Mouse (Mus musculus) urinary bladder, adult 18-20 months (tissue): Measurements from ENCODE around the gene Myo1h.

Source experiments
- DNase-seq, 2 experiments: peaks; one replicate each; pipeline ENCODE4 v3.0.0; 2022; ENCODE audit warnings: low spot score in 2 of 2, mixed read lengths in 2 of 2

Gene Myo1h

DNA sequence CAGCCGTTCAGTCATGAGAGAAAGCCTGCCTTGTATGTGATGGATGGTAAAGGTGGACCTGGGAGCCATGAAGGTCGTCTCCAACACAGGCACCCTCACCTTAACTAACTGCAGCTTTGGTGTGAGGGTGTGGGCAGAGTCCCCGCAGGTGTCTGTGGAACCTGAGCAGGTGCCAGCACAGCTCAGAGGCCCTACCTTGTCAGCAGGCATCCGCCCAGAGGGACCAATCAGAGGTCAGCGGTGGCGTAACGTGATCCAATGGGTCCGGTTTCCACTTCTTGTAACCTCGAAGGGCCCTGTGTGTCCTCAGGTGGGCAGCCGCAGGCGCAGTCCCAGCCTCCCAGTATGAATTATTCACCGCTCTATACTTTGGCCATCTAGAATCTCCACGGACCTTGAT, at the start of gene Myo1h:
Myo1h (plus strand) TSS at position 293 of the 400 bp plus-strand sequence.
- no peak for DNase-seq

DNA sequence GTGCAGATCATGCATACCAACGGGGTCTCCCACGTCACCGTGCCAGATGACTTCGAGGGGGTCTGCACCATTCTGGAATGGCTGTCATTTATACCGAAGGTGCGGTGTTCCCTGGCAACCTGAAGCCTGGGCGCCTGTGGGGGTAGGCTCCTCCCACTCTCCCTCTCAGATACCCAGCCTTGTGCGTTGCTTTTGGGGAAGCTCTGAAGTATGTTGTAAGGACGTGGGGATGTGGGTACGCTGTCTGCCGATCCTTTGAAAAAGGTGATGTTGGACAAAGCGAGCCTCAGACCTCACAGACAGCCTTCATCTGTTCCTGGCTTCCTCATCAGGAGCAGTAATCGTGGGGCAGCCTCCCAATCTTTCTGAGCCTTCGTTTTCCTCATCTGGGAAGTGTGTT, 49.2 kb upstream of the Myo1h start:
- no peak for DNase-seq

DNA sequence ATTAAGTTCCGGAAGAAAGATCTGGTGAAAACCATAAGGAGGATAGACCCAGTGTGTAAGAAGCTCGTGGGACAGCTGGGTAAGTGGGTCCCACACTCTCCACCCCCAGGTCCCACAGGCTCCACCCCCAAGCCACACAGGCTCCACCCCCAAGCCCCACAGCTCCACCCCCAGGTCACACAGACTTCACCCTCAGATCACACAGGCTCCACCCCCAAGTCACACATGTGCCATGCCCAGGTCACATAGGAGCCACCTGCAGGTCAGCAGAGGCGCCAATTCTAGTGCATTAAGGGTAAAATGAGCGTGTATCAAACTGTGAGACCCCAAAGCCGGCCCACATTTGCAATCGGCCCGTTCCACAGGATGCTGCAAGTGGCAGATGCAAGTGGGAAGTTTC, 42.5 kb upstream of the Myo1h start:
- DNase-seq: no peak

DNA sequence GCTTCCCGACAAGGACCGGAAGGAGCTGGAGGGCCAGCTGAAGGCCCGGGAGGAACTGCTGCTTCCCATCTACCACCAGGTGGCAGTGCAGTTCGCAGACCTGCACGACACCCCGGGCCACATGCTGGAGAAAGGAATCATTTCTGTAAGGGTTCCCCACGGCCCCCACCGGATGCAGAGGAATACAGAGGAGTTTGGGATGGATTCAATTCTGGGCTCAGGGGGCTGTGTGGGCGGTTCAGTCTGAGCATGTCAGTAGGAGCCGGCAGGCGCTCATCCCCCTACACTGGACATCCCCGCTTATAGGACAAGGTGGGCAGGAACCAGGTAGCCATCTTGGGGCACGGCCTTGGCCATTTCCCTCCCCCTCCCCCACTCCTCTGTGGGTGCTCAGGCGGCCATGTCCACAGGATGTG, 40.8 kb upstream of the Myo1h start:
- DNase-seq: peak; percentile 18 to 52

DNA sequence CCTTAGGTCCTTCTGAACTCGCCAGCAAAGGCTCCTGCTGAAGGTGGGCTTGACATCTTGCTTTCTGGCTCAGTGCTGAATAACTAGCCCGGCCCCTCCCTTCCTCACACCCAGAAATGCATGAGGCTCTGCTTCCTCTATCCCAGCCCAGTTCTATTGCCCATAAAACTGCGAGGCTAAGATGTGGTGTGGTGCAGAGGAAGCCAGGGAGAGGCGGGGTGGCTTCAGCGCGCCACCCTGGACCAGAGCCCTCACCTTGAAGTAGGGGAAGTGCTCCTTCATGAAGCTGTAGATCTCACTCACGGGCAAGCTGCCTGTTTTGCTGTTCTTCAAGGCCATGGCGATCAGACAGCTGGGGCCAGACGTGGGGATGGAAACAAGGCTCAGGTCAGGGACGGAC, 29.5 kb upstream of the Myo1h start:
- DNase-seq: no peak

DNA sequence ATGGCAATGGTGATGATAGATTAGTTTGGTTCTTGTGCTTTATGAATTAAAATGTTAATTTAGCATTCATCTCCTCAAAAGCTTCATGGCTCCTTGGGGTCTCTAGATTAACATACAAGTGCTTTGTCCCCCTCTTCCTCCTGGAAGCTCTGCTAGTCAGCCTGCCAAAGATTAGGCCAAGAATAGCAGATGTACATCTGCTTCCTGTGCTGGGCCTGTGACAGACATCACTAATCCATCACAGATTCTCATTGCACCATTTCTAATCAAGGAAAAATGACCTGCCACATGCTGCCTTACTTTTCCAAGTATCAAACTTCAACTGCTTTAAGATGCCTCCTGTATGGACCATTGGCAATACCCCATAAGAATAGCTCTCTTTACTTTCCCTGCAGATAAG, 27.5 kb upstream of the Myo1h start:
- DNase-seq: no peak

DNA sequence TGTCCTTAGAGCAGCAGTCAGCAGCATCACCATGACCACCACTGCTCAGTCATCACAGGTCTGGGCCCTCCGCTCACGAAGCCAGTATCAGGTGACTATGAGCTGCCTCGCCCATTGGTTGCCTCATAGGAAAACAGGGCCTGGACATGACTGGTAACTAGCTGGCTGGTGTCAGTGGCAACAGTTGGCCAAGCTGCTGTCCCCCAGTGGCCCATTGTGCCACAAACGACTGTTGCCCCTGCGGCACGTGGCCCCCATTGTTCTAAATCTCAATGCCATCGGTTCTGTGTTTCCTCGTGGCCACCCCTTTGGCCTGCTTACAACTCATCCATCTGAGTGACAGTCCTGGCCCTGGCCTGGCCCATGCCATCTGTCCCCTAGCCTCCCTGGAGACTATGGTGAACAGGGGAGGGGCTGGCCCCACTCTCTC, 24.9 kb upstream of the Myo1h start:
- DNase-seq: no peak

DNA sequence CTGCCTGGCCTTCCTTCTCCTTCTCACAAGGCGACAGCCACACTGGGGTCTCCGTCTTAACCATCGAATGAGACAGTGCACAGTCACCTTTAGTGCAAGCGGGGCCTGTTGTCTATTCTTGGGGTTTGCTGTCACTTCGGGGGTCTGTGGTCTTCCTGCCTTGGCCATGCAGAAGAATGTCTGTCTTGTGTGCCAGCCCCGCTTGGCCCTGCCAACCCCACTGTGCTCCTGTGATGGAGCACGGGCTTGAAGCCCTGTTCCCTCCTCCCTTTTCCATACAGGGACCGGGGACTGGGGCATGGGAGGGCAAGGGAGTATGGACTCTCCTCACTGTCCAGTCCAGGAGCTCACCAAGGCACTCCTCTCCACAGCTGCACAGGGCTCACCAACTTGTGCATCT, 24.2 kb upstream of the Myo1h start:
- no peak for DNase-seq

DNA sequence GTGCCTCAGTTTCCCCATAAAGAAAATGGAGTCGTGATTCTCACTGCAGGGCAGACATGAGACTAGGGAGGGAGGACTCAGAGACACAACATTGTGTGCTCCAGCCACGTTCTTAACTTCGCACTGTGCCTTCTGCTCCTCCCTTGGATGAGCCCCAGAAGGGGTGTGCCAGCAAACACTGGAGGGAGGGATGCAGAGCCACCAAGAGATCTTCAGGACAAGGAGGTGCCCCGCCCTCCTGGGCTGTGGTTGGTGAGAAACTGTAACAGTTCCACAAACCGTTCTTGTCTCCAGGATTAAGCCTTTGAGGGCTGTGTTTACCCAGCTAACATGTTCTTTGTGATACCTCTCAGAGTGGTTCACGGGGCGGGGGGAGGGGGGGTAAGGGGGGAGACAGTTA, 20.3 kb upstream of the Myo1h start:
- peak in 1 of 2 experiments; percentile 18 for DNase-seq

DNA sequence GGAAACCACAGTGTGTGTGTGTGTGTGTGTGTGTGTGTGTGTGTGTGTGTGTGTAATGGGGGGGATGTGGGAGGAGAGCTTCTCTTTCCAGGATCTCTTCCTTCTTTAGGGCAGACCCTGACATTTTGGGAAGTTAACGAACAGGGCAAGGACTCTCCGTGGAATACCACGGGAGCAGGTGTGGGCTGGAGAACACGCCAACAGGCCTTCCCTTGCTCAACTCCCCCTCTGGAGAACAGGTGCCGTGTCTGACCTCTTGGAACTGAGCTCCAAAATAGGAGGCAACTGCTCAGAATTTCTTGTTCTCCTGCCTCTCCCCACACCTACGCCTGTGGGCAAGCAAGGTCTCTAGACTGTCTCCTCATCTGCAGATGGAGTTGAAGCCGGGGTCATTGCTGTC, 19.5 kb upstream of the Myo1h start:
- DNase-seq: no peak

DNA sequence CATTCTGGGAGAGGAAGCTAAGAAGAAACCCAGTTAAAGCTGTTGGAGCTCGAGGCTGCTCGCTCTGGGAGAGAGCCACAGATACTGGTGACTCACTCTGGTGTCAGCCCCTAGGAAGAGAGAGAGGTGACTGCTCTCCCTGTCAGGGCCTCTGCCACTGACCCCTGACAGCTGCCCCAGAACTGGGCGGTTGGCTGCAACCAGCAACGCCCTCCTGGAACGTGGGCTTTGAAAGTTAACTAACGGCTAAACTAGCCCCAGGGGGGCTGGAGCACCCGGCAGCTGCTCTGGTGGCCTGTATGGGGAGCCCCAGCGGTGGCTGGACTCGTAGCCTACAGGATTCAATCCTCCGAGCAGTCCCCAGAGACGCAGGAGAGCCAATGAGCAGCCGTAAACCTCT, 19.0 kb upstream of the Myo1h start:
- no peak for DNase-seq

DNA sequence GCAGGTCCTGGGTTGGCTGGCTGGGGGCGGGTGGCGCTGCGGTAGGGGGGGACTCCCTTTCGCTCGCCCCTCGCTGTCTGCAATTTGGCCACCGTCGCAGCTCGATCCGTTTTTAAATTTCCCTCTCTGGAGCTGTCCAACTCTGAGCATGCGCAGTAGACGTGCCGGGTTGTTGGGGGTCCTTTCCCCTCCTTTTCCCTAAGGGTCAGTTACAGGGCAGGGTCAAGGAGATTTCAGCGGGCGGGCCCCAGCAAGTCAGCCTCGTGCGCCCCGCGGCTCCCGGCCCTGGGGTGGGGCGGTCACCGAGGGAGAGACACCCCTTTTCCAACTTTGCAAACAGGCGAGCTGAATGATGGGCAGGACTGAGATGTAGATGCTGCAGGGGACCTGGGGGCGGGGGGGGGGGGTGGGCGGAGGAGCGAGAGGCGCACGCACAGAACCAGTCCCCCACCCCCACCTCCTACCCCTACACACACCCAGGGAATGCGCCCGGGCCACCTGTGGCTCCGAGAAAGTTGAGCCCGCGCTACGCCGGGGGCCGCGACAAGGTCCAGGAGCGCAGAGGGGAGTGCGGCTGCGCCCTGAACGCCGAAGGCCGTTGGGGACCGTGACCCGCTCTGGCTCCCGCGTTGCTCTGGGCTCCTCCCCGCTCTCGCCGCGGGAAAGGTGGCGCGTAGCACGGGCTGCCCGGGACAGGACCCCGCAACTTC, 15.1 kb upstream of the Myo1h start, which contains the start of gene Foxn4:
Foxn4 (minus strand) TSS at position 115 of the 710 bp plus-strand sequence.
- DNase-seq: no peak

DNA sequence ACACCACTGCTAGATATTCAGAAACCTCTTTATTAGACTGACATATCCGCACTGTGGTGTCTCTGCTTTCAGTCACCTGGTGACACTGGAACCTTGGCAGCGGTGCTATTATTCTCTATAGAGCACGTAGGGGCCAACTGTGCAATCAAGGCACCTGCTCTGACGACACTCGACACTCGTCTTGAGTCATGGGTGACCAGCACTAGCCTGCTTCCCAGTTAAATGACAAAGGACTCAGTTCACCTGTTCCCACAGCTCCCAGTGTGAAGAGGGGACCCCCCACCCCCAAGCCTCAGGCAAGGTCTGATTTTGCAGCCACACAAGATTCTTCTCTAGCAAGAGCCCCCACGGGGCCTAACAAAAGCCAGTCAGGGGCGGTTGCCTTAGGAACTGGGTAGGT, 13.6 kb upstream of the Myo1h start:
- DNase-seq: no peak

DNA sequence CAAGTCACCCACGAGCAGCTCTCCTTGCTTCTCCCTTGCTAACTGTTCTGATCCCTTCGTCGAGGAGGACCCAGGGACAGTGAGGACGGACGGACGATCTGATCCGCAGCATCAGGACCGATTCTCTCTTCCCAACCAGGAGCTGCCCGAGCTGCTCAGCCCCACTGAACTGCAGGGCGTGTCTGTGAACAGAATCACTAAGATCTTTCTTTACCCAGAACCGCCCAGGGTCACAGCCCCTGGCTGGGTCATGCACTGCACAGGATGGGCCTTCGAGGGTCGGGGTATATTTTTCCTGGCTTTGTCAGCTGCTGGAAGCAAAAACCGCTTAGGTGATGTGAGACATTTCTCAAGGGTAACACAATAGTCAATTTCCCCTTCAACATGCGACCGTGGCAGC, 13.0 kb upstream of the Myo1h start:
- no peak for DNase-seq

DNA sequence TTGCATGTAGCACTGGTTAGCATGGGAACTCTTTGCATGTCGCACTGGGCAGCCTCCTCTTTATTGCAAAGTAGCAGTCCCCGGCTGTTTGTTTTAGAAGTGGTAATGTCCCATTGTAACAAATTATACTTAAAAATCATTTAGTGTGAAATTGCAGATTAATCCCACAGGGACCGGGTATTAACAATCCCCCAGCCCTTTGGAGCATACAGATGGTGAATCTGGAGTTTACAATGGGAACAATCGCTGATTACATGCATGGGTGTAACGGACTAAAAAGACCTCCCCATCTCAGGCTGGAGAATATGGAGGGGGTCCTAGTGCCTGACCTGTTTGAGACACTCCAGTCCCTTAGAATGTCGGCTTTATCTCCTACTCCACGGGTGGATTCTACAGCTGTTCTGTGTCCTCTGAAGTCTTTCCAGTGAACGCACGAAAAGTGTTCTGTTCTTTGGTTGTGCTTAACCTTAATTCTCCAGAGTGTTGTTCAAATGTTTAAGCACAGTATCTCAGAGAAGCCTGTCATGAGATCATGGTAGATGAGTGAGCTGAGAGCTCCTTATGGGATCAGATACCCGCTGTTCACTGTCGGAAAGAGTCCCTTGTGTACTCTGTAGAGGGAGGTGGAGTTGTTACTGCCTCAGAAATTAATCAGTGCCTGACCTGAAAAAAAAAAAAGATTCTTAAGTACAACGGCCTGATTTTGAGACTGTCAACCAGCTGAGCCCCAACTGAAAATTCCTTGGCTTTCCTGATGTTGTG, 9.4 kb upstream of the Myo1h start:
- no peak for DNase-seq

DNA sequence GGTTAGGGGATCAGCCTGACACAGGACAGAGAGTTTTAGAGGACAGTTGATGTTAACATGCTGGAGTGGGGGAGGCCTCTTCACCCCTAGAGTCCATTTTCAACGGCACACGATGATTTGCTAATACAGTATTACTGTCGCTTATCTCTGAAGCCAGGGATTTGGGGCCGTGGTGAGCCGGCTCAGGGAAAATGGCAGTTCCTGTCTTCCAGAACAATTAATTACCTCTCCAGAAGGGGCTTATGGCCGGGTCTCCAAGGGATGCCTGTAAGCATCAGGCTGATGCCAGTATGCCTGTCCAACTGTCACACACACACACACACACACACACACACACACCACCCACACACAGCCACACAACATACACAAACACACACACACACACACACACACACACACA, 6.6 kb upstream of the Myo1h start:
- DNase-seq: no peak

DNA sequence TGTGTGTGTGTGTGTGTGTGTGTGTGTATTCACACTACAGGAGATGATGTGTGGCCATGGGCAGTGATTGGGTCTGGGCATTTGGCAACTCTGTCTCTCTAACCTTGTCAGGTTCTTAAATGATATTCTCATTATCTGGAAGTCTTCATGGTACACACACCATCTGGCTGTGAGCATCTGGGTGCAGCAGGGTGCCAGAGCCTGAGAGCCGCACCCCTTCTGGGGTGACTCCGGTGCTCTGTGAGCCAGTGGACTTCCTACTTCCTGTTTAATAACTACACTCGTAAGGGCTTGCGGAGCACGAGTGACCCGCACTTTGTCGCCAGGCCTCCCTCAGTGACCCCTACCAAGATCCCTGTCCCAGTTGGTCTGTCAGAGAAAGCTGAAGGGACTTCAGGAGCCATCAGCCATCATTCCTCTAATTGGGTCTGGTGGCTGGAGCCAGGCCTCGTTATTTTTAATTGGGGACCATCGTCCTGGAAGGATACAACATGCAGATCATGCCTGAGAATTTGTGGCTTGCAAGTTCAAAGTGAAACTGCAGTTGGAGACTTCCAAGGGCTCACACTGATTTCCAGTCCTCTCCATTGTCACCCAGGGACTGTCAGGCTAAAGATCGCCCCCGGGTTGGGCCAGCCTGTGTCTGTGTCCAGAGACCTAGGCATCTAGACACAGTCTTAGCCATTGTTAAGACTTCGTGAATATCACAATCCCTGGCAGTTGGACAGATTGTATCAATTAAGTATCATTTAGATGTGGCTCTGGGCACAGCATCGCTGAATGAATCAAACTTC, 4.2 kb upstream of the Myo1h start:
- no peak for DNase-seq

DNA sequence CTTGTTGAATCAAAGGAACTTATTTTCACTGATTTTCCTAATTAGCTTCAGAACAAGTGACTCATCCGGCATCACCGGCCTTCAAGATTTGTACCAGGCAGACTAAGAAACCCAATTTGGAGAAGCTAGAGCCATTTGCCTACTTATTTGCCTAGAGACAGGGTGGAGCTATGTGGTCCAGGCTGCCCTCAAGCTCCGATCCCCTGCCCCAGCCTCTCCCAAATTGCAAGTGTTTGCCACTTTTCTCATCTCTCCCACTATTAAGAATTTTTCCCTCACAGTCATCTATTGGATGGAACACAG, 3.6 kb upstream of the Myo1h start:
- DNase-seq: no peak

DNA sequence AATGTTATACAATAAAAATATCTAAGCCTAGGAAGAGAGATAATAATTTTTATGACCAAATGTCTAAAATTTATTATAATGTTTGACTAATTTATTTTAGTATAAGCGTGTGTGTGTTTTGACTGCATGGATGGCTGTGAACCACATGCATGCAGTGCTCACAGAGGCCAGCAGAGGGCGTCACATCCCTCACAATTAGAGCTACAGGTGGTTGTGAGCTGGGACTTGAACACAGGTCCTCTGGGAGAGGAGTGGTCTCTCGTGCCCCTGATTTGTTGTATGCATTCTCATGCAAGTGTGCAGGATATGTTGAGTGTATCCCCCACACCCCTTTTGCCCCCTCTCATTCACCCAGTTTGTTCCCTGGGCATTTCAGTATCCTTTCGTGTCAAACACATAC, 2.9 kb upstream of the Myo1h start:
- no peak for DNase-seq

DNA sequence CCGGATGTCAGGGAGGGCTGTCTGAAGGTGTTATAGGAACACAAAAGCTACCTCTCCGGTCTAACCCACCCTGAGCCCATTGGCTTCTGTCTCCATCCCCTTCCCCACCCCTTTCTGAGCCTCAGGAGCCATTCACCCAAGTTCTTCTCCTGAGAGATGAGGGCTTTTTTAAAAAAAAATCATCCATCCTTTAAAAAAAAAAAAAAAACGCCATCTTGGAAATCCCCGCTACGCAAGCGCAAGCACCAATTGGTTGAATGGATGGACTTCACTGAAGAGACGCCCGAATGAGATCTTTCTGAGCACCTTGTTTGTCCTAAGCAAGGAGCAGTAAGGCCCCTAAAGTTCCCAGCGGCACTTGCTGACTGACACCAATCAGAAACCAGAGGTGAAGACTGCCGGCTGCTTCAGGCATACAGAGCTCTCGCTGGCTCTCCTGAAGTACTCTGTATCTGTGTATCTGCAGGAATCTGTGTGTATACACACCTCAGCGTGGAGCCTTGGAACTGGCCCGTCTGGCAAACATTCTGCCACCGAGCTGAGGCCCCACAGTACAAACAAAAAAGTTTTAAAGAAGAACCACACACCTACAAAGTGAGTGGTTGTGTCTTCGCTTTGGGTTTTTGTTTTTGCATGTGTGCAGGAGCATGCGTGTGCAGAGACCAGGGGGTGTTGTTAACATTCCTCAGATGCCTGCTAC, 1.9 kb upstream of the Myo1h start:
- no peak for DNase-seq

DNA sequence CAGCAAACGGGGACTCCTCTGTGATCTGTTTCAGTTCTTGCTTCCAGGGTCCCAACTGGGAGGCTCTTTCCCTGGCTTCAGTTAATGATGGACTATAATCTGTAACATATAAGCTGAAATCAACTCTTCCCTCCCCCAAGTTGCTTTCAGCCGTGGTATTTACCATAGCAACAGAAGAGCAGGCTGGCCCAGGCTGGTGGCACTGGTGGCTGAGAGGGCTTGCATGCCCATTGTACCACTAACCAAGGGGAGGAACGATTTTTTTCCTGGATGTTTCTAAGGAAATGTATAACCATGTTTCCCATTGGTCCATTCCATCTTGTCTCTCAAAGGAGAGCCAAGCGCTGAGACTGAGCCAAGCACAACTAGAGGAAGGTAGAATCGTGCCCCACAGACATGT, 570 bp upstream of the Myo1h start:
- no peak for DNase-seq

DNA sequence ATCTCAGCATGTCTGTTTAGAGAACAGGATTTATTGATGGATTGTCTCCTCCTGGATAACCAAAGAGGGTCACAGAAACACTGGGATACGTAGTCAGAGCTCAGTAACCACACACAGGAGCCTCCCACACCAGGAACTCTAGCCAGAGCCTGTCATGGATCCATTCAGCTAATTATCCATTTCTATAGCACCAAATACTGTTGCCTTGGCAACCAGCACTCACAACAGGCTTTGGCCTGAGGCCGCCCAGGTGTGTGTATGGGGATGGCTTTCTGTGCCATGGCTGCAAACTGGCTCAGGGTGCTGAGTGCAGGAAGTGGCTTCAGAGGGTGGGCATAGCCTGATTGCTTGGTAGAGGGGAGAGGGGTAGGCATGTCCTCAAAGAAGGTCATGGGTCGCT, 1.0 kb downstream of the Myo1h start:
- DNase-seq: no peak
